Mouse (Mus musculus) forebrain, embryonic 15.5 days (tissue): ENCODE results near the gene Etfb. TPM values are rescaled to one million over a fixed set of nuclear protein-coding genes. Genes with fewer than 3 reads are reported as not detected.
"Not testable (repeated sequence)": the region's sequence is repeated elsewhere in the genome, so short reads cannot be mapped to it uniquely, and the experiment has no call there.

ENCODE experiments used
- ATAC-seq: fragments of 200-750 bp; cut with Nextera tagmentation; replicated peaks from 2 replicates; pipeline ENCODE4 v1.8.0; 2017; ENCODE audit warnings: mild to moderate bottlenecking, moderate TSS enrichment, moderate library complexity
- H3K27ac ChIP-seq: fragments of 300-500 bp; sonication (generic); replicated peaks from 2 replicates; pipeline ENCODE4 v1.5.1; 2015; ENCODE audit warnings: mild to moderate bottlenecking, inconsistent platforms
- H3K27me3 ChIP-seq: fragments of 300-500 bp; sonication (generic); 2 replicates; pipeline ENCODE4 v1.6.1; 2015; ENCODE audit warnings: inconsistent platforms
- H3K36me3 ChIP-seq: fragments of 300-500 bp; sonication (generic); 2 replicates; pipeline ENCODE4 v1.6.1; 2015; ENCODE audit warnings: mild to moderate bottlenecking, inconsistent platforms
- H3K4me1 ChIP-seq: fragments of 300-500 bp; sonication (generic); 2 replicates; pipeline ENCODE4 v1.6.1; 2015; ENCODE audit warnings: inconsistent platforms
- H3K4me2 ChIP-seq: fragments of 300-500 bp; sonication (generic); replicated peaks from 2 replicates; pipeline ENCODE4 v1.6.1; 2015; ENCODE audit warnings: mild to moderate bottlenecking, inconsistent platforms
- H3K4me3 ChIP-seq: fragments of 300-500 bp; sonication (generic); 2 replicates; pipeline ENCODE4 v1.5.1; 2015; ENCODE audit warnings: mild to moderate bottlenecking, inconsistent platforms
- H3K9ac ChIP-seq: fragments of 300-500 bp; sonication (generic); replicated peaks from 2 replicates; pipeline ENCODE4 v1.6.1; 2015; ENCODE audit warnings: mild to moderate bottlenecking, inconsistent platforms
- H3K9me3 ChIP-seq: fragments of 300-500 bp; sonication (generic); 2 replicates; pipeline ENCODE4 v1.6.1; 2016; ENCODE audit warnings: inconsistent platforms
- WGBS: fragments of 180-500 bp; shearing (Covaris S2); methylation state at CpG from one replicate; pipeline ENCODE4 v1.1.7; 2015; ENCODE audit warnings: mixed read lengths; 5-methylcytosine and 5-hydroxymethylcytosine counted together
- polyA plus RNA-seq: library from polyadenylated mRNA; unstranded; fragments of >200 nt; fragmentation: Nextera tagmentation; extraction: Ambion mirVana; gene quantifications from 2 replicates; pipeline ENCODE4 v1.2.1, GENCODE M21; 2015

Etfb gene
- polyA plus RNA-seq, result 131 and 136 TPM in 2 replicates

DNA sequence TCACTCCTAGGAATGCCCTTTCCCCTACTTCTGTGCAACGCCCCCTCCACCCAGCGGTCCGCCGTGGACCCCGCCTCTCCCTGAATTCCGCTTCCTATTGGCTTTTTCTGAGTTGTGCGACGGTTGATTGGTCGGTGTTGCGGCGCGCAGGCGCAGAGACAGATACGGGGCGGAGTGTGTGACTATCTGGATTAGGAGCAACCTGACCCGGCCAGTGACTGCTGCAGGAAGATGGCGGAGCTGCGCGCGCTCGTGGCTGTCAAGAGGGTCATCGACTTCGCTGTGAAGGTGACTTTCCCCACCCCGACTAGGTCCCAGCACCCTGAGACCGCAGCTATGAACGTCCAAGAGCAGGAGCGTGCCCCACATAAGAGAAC, at the start of gene Etfb, which contains the start of gene Gm45233:
Etfb (plus strand) TSS at position 167 of the 377 bp plus-strand sequence.
Gm45233 (plus strand) TSS at position 212 of the 377 bp plus-strand sequence.
- Histone ChIP-seq H3K4me1 (peaks cover 23% of the 10 kb centered on the region), H3K9ac (peak within 1 kb of the TSS; percentile 56), H3K4me2 (peak within 1 kb of the TSS; percentile 79), H3K27ac (peak within 1 kb of the TSS; percentile 90), H3K9me3 (no peaks in the 10 kb centered on the region), H3K4me3 (peak within 1 kb of the TSS; percentile 61), H3K36me3 (no peaks in the 10 kb centered on the region), H3K27me3 (no peaks in the 10 kb centered on the region)
- WGBS, result 0% methylated on average over 27 of the region's 27 CpGs
- ATAC-seq, result peak; percentile 97

DNA sequence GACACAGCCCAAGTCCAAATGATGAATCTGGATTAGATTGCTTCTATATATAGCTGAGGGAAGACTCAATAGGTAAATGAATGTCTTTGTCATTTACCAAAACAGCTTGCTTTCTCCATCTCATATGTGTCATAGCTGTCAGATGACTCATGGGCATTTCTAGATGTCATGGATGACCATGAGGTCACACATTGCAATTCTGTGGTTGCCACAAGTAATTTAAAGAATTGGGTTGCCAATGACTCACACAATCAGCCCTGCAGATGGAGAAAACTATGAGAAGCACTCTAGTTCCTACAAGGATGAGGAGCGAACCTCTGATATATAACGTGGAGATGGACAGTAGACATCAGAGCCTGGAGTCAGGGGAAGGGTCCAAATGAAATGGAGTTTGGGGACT, 44.4 kb upstream of the Etfb start:
- no peaks in the 10 kb centered on the region for H3K9me3 ChIP-seq
- no peaks in the 10 kb centered on the region for H3K27me3 ChIP-seq
- no peaks in the 10 kb centered on the region for H3K36me3 ChIP-seq
- no peaks in the 10 kb centered on the region for H3K4me1 ChIP-seq
- no peak overlapping the region for H3K27ac ChIP-seq
- H3K9ac ChIP-seq, result no peak overlapping the region
- H3K4me2 ChIP-seq, result no peak overlapping the region
- no peak overlapping the region for H3K4me3 ChIP-seq
- no peak for ATAC-seq
- whole genome bisulfite sequencing, result 90% methylated on average over 2 of the region's 2 CpGs

DNA sequence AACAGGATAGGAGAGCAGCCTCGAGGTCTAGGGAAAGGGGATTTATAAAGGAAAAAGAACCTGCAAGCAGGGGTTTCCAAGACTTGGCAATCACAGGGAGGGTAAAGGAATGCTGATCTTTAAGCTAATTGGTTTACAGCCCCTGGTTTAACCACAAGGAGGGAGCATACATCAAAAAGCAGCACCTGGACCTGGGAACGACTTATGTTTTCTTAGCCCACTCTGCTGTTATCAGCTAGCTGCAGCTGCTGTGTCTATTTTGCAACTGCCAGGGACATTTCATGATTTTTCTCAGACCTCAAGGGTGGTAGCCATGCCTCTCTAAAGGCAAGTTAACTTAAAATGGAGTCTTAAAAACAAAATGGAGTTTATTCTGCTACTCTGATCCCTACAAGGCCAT, 41.2 kb upstream of the Etfb start:
- ATAC-seq, result no peak
- H3K27ac ChIP-seq, result no peak overlapping the region
- no peak overlapping the region for H3K4me2 ChIP-seq
- no peak overlapping the region for H3K9ac ChIP-seq
- H3K9me3 ChIP-seq, result no peaks in the 10 kb centered on the region
- no peaks in the 10 kb centered on the region for H3K36me3 ChIP-seq
- no peak overlapping the region for H3K4me3 ChIP-seq
- no peaks in the 10 kb centered on the region for H3K27me3 ChIP-seq
- no peaks in the 10 kb centered on the region for H3K4me1 ChIP-seq
- 53% methylated on average over 2 of the region's 2 CpGs for WGBS

DNA sequence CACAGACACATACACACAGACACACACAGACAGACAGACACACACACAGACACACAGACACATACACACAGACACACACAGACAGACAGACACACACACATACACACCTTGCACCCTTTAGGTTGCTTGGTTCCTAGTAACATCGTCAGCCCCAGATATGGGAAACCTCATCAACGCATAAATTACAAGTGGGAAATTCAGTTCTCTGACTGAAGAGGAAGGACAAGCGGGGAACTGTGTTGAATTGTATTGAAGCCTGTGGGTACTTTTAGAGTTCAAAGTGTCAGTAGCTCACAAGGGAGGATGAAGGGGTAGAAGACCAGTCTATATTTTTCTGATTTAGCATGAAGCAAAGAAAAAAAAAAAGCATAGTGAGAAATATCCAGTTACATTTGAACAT, 36.3 kb upstream of the Etfb start:
- H3K4me3 ChIP-seq, result no peak overlapping the region
- H3K27me3 ChIP-seq, result no peaks in the 10 kb centered on the region
- H3K4me2 ChIP-seq, result no peak overlapping the region
- H3K9me3 ChIP-seq, result no peaks in the 10 kb centered on the region
- no peak overlapping the region for H3K27ac ChIP-seq
- no peak overlapping the region for H3K9ac ChIP-seq
- ATAC-seq, result no peak
- no peaks in the 10 kb centered on the region for H3K4me1 ChIP-seq
- H3K36me3 ChIP-seq, result no peaks in the 10 kb centered on the region
- 89% methylated on average over 3 of the region's 3 CpGs for WGBS

DNA sequence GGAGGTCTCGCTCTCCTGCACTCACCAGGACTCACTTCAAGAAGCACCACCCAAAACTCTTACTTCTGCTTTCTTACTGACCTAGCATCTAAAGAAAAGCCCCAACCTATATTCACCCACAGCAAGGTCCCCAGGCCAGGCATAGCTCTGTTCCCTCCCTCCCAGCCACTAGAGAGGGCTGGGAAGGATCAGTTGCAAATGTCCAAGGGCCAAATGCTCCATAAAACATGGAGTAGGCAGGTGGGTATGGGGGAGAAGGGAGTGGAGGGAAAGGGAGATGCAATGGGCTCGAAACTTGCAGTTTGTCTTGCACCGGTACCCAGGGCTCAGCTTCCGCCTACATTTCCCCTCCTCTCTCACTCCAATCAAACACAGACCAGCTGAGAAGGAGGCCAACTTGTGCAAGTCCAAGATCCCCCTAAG, 35.7 kb upstream of the Etfb start, which contains the start of gene Siglecg:
Siglecg (plus strand) TSS at position 74 of the 423 bp plus-strand sequence.
- H3K9me3 ChIP-seq, result no peaks in the 10 kb centered on the region
- no peak within 1 kb of the TSS for H3K4me3 ChIP-seq
- H3K27me3 ChIP-seq, result no peaks in the 10 kb centered on the region
- H3K9ac ChIP-seq, result no peak within 1 kb of the TSS
- H3K4me2 ChIP-seq, result no peak within 1 kb of the TSS
- no peak for ATAC-seq
- no peaks in the 10 kb centered on the region for H3K4me1 ChIP-seq
- no peaks in the 10 kb centered on the region for H3K36me3 ChIP-seq
- WGBS, result 84% methylated on average over 4 of the region's 4 CpGs
- H3K27ac ChIP-seq, result no peak within 1 kb of the TSS

DNA sequence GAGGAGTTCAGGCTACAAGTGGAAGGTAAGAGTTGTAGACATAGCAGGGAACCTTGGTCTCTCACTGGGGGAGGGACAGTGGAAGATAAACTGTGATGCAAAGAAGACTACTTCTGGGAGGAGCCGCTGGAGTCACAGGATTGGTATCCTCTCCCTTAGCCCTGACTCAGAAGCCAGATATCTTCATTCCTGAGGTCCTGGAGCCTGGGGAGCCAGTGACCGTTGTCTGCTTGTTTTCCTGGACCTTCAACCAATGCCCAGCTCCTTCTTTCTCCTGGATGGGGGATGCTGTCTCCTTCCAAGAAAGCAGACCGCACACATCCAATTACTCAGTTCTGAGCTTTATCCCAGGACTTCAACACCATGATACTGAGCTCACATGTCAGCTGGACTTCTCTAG, 34.8 kb upstream of the Etfb start:
- H3K9ac ChIP-seq, result no peak overlapping the region

DNA sequence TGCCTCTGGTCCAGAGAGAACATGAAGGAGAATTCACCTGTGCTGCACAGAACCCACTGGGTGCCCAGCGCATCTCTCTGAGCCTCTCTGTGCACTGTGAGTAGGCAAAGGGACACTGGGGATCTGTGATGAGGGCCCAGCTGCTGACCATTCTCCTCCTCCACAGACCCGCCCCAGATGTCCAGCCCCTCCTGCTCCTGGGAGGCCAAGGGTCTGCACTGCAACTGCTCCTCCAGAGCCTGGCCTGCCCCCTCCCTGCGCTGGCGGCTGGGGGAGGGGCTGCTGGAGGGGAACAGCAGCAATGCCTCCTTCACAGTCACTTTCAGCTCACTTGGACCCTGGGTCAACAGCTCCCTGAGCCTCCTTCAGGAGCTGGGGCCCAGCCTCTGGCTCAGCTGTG, 32.2 kb upstream of the Etfb start:
- not testable (repeated sequence) for H3K4me1 ChIP-seq, H3K36me3 ChIP-seq, H3K4me2 ChIP-seq, ATAC-seq, H3K9me3 ChIP-seq, H3K27me3 ChIP-seq, H3K9ac ChIP-seq, H3K27ac ChIP-seq, H3K4me3 ChIP-seq
- WGBS, result 51% methylated on average over 4 of the region's 4 CpGs

More for the DNA sequence above, 34.8 kb upstream of the Etfb start:
- Histone ChIP-seq H3K9me3 (no peaks in the 10 kb centered on the region), H3K27ac (no peak overlapping the region), H3K27me3 (no peaks in the 10 kb centered on the region), H3K4me2 (no peak overlapping the region), H3K36me3 (no peaks in the 10 kb centered on the region), H3K4me3 (no peak overlapping the region), H3K4me1 (no peaks in the 10 kb centered on the region)
- 85% methylated on average over 3 of the region's 3 CpGs for WGBS
- no peak for ATAC-seq

DNA sequence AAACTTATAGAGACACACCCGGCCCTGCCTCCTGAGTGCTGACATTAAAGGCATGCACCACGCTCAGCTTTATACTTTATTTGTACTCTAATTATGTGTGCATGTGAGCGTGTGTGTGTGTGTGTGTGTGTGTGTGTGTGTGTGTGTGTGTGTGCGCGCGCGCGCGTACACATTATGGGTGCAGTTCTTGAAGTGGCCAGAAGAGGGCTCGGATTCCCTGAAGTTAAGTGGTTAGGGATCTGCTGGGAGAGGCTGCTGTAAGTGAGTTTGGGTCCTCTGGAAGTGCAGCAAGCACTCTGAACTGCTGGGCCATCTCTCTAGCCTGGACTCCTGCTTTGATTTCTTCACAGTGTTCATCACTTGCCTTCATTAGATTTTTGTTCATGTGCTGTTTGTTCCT, 26.6 kb upstream of the Etfb start:
- no peak overlapping the region for H3K9ac ChIP-seq
- no peaks in the 10 kb centered on the region for H3K4me1 ChIP-seq
- no peak overlapping the region for H3K4me2 ChIP-seq
- H3K9me3 ChIP-seq, result no peaks in the 10 kb centered on the region
- no peak for ATAC-seq
- 87% methylated on average over 10 of the region's 10 CpGs for WGBS
- no peak overlapping the region for H3K4me3 ChIP-seq
- H3K27ac ChIP-seq, result no peak overlapping the region
- no peaks in the 10 kb centered on the region for H3K36me3 ChIP-seq
- H3K27me3 ChIP-seq, result no peaks in the 10 kb centered on the region

DNA sequence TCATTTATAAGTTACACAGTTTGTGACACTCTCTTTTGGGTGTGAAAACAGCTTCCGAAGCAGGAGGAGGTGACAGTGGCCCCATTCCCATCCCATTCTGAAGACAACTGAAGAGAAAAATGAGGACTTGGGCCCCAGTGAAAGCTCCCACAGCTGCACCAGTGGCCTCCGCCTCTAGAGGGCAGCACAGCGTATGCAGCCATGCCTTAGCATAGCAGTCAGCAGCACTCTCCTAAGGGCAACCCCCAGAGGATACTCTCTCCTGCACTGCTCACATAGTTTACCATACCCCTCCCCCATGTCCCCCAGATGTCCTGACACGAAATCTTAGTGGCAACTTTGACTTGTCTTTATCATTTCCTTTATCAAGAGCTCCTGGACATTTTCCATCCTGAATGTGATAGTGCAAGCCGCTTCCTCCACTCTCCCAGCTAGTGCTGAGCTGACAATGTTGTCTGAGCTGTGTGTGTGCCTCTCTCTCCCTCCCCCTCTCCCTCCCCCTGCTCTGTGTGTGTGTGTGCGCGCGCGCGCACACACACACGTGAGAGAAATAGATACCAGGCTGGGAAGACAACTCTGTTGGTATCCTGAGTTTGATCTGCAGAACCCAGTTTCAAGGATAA, 20.8 kb upstream of the Etfb start:
- Histone ChIP-seq H3K9ac (no peak overlapping the region), H3K36me3 (no peaks in the 10 kb centered on the region), H3K9me3 (no peaks in the 10 kb centered on the region), H3K27ac (no peak overlapping the region), H3K4me1 (no peaks in the 10 kb centered on the region), H3K27me3 (no peaks in the 10 kb centered on the region), H3K4me3 (no peak overlapping the region), H3K4me2 (no peak overlapping the region; the same call in 1 of the 2 replicates)
- peak; percentile 89 for ATAC-seq
- WGBS, result 9% methylated on average over 11 of the region's 11 CpGs

DNA sequence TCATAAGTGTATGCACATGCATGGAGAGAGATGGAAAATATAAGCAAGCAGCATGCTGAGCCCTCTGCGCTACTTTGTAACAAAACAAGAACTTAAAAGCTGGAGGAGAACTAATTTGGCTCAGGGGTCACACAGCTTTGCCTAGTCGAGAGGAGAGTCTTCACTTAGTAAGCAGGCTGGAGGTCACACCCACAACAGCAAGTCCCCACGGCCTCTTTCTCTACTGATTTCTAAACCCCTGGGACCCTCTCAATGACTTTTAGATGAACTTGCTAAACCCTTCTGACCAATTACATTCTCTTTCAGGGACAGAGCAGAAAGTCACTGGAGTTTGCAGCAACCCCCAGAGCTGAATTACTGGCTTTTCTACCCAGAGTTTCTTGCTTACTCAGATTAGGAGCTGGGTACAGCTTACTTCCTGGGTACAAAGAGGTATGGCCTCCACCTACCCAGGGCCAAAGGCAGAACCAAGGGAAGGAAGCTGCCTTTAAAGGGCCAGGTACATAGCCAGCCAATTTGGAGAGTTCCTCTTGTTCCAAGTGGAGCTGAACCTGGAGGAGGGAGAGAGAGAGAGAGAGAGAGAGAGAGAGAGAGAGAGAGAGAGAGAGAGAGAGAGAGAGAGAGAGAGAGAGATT, 19.8 kb upstream of the Etfb start:
- WGBS, result 63% methylated on average over 3 of the region's 3 CpGs
- no peaks in the 10 kb centered on the region for H3K9me3 ChIP-seq
- no peaks in the 10 kb centered on the region for H3K27me3 ChIP-seq
- H3K27ac ChIP-seq, result no peak overlapping the region
- no peaks in the 10 kb centered on the region for H3K36me3 ChIP-seq
- ATAC-seq, result no peak
- H3K4me1 ChIP-seq, result no peaks in the 10 kb centered on the region
- no peak overlapping the region for H3K4me3 ChIP-seq
- H3K4me2 ChIP-seq, result no peak overlapping the region
- no peak overlapping the region for H3K9ac ChIP-seq

DNA sequence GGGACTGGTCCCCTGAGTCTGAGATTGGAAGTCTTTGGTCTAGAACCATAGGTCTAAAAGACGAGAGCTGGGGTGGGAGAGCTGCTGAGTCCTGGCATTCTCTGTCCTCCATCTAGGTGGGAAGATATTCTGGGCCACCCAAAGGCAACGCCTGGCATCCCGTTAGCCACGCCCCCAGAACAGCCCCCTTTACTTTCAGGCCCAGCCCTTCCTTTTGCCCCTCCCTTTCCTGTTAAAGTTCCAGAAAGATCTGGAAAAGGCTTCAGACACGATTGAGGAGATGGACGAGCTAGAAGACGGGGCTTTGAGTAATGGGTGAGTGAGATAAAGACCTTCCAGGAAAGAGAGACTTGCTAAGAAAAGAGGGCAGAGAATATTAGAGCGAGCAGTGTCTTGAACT, 16.5 kb upstream of the Etfb start, which contains the start of gene Lim2:
Lim2 (plus strand) TSS at position 265 of the 400 bp plus-strand sequence.
- no peak within 1 kb of the TSS for H3K27ac ChIP-seq
- no peaks in the 10 kb centered on the region for H3K27me3 ChIP-seq
- H3K9ac ChIP-seq, result no peak within 1 kb of the TSS
- no peaks in the 10 kb centered on the region for H3K9me3 ChIP-seq
- H3K4me2 ChIP-seq, result no peak within 1 kb of the TSS
- no peak for ATAC-seq
- no peaks in the 10 kb centered on the region for H3K36me3 ChIP-seq
- H3K4me3 ChIP-seq, result no peak within 1 kb of the TSS
- 89% methylated on average over 8 of the region's 8 CpGs for WGBS
- H3K4me1 ChIP-seq, result no peaks in the 10 kb centered on the region

DNA sequence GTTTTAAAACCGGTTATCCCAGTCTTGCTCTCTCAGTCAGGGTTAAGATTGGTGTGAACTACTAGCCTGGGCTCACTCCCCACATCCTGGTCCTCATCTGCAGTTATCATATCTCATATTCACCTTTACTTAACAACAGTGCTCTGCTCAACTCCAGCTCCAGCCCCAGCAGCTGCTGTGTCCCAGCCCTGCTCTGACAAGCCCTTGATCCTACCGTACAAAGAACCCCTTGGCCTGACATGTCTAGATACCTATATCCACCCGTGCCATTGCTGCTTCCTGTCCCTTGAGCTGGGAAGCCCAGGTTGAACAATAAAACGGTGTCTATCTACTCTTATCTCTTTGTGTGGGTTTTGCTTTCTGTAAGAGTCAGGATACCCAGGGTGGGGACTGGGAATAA, 14.4 kb upstream of the Etfb start:
- Histone ChIP-seq H3K9me3 (no peaks in the 10 kb centered on the region), H3K4me2 (no peak overlapping the region), H3K27me3 (no peaks in the 10 kb centered on the region), H3K27ac (no peak overlapping the region), H3K36me3 (no peaks in the 10 kb centered on the region), H3K4me1 (no peaks in the 10 kb centered on the region), H3K4me3 (no peak overlapping the region), H3K9ac (no peak overlapping the region)
- no peak for ATAC-seq
- 64% methylated on average over 4 of the region's 4 CpGs for WGBS

DNA sequence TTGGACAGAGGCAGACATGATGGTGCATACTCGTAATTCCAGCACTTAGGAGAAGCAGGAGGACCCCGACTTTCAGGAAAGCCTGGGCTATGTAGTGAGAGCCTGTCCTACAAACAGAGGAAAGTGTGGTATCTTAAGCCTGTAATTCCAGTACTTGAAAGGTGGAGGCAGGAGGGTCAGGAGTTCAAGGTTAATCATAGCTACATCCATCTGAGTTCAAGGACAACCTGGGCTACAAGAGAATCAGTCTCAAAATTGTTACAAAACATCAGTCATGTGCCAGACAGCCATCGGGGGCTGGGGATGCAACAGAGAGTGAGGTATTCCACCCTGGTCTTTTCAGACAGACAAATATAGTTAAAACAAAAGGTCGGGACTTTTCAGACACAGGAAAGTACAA, 11.0 kb upstream of the Etfb start:
- no peak overlapping the region for H3K27ac ChIP-seq
- H3K4me2 ChIP-seq, result no peak overlapping the region
- H3K4me1 ChIP-seq, result no peaks in the 10 kb centered on the region
- no peak overlapping the region for H3K4me3 ChIP-seq
- H3K9ac ChIP-seq, result no peak overlapping the region
- no peaks in the 10 kb centered on the region for H3K36me3 ChIP-seq
- WGBS, result 80% methylated on average over 4 of the region's 4 CpGs
- no peaks in the 10 kb centered on the region for H3K9me3 ChIP-seq
- no peaks in the 10 kb centered on the region for H3K27me3 ChIP-seq
- no peak for ATAC-seq
